Mouse (Mus musculus): Measurements from ENCODE around the gene Ccl27b.
"Not testable (repeated sequence)": the region's sequence is repeated elsewhere in the genome, so short reads cannot be mapped to it uniquely, and the experiment has no call there.

- TF ChIP-seq POLR2A, CTCF (IDR thresholded peaks at IDR 0.05; ENCODE audit: extremely low read depth, insufficient read depth, low read length): not testable (repeated sequence)
These were observed at the start of gene Ccl27b for GRCm38 (mm10) chr4:42654951-42655350.

Data from cortical plate, adult 2 months (tissue).